Mouse (Mus musculus) gastrocnemius, adult 2 months (tissue): Measurements from ENCODE around the gene Fhod1. TPM values are rescaled to one million over a fixed set of nuclear protein-coding genes. Genes with fewer than 3 reads are reported as not detected.
A peak's percentile ranks its signal among the peaks of the same experiment; 100 is the strongest.

Experiments used
- DNase-seq: peaks from one replicate; pipeline ENCODE4 v3.0.0; 2022
- H3K27ac ChIP-seq: fragments of 200-600 bp; 2 replicates; pipeline ENCODE4 v1.8.1; 2022; ENCODE audit warnings: mild to moderate bottlenecking
- H3K4me3 ChIP-seq: fragments of 200-600 bp; 2 replicates; pipeline ENCODE4 v1.8.1; 2022; ENCODE audit warnings: mild to moderate bottlenecking, moderate library complexity
- CTCF ChIP-seq: fragments of 200-600 bp; IDR thresholded peaks from 2 replicates; pipeline ENCODE4 v1.8.1; 2022; ENCODE audit warnings: antibody characterized with exemption, mild to moderate bottlenecking, moderate library complexity
- intact Hi-C: fragments of 180-260 bp; cut with DNase I; formaldehyde crosslinking; loops from one replicate; pipeline ENCODE4 v1.15.1; 2025
- total RNA-seq, 2 experiments: library from RNA; stranded (reverse); gene quantifications; 2 replicates each; pipeline ENCODE4 v1.2.3; 2021

Gene Fhod1
- total RNA-seq, 2 experiments from 2014 or later = 17.5 to 23.4 TPM

DNA sequence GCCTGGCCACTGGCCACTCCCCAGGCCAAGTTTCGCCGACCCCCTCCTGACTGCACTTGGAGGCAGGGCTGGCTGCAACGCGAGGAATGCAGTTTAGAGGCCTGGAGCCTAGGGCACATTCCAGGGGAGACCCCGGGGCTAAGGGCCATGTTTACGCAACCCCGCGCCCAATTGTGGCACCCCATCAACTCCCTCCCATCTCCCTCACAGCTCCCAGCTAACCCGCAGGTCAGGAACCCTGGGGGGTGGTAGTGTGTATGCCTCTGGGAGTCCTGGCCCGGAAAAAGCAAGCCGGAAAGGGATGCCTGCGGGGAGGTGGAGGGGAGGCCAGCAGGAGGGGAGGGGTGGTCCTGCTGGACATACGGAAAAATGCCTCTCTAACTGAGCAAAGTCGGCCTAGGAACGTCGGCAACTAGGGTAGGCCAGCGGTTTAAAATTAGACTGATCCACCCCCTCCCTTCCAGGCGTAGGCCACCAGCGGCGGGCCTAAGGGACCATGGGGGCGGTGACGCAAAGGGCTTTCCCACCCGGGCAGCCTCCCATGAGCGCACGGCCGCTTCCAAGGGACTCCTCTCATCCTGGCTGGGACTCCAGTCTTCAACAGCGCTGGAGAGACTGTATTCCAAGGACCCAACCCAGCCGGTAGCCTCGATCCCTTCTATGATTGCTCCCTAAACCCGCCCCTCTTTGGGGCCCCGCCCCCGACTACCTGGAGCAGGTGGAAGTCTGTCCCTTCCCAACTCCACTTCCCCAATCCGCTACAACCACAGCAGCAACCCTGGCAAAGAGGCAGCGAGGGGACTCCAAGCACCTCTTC, 934 bp downstream of the Fhod1 start:
- TF ChIP-seq CTCF = no peak

DNA sequence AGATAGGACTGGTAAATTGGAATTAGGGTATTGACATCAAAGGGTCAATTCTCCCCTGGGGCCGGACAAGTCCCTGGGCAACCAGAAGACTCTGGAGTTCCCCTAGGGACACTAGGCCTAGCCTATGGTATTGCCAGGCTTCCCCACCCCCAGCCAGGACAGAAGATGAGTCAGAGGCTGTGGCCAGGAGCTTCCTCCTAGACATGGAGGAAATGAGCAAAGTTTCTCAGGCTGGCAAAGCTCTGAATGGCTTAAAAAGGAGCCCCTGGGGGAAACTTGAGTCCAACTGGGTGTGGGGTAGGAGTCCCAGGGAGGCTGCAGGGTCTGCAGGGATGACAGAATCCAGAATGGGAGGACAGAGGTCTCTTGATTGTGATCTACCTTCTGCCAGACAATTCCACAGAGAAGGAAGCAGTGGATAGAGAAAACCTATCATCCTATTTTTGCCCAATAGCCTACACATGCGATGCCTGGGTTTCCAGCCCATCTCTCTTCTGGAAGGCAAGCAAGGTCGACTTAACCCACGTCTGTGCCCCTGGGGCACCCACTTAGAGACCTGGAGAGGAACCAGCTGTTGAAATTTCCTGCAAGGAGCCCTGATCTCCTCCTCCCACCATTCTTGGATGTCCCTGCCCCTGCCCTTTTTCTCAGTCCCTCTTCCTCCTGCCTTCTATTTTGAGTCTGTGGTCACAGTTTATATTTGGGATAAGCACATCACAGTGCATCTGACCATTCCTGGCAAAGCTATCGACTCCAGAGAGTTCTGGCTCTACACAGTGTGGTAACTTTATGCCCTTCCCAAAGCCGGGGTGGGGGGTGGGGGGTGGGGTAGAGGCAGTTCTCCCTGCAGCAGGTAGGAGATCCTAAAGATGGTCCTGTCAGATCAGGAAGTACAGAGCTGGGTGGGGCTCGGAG, 2.4 kb downstream of the Fhod1 start:
- intact Hi-C loops = no loop called here
- H3K27ac ChIP-seq = peak overlapping the region; percentile 94
- peak overlapping the region; percentile 88 for H3K4me3 ChIP-seq
- DNase-seq = peak; percentile 73
- no peak for TF ChIP-seq CTCF

More for the DNA sequence above, 934 bp downstream of the Fhod1 start:
- peak; percentile 89 for DNase-seq
- intact Hi-C loops = no loop called here
- H3K4me3 ChIP-seq = peak overlapping the region; percentile 88
- peak overlapping the region; percentile 94 for H3K27ac ChIP-seq

DNA sequence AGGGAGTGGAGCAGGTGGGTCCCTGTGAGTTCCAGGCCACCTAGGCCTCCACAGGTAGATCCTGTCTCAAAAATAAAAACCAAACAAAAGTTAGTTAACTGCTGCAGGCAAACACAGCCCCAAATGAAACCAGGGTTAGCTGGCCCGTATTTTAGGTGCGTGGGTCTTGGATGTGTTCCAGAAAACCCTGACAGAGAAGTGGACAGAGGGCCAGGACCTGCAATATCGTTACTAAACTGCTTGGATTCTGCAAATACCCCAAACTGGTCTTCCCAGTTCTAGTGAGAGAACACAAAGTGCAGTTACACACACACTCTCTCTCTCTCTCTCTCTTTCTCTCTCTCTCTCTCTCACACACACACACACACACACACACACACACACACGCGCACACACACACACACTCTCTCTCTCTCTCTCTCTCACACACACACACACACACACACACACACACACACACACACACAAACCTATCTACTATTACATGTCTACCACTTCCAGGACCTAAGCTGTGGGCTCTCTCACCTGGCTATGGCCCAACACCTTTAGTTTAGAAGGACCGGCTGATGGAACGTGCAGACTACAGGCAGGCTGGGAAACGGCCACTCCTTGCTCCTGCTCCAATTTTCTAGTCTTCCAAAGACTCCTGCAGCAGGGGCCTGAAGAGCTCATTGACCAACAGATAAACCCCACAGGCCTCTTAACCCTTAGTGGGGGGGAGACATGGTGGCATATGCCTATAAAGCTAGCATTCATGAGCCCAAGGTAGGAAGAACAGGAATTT, 3.8 kb downstream of the Fhod1 start:
- intact Hi-C loops = no loop called here
- no peak for TF ChIP-seq CTCF
- H3K4me3 ChIP-seq = peak overlapping the region; percentile 88
- DNase-seq = peak; percentile 31
- H3K27ac ChIP-seq = peak overlapping the region; percentile 94

DNA sequence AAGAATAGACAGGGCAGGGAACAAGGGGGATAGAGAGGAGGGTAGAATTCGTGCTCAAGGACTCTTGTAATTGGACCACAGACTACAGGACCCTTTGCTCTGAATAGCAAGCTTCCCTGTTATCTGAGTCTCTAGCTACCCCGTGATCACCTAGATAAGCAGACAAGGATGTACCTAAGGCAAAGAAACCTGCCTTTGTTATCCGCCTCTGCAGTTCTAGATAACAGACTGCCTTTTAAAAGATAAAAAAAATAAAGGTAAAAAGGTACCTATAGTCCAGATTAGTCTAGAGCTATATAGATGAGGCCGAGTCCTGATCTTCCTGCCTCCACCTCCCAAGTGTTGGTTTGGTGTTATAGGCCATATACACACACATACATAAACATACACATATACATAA, 5.0 kb downstream of the Fhod1 start:
- Histone ChIP-seq H3K4me3 (no peak overlapping the region), H3K27ac (no peak overlapping the region; the same call in 1 of the 2 replicates)
- no peak for TF ChIP-seq CTCF
- no peak for DNase-seq
- intact Hi-C loops = no loop called here

DNA sequence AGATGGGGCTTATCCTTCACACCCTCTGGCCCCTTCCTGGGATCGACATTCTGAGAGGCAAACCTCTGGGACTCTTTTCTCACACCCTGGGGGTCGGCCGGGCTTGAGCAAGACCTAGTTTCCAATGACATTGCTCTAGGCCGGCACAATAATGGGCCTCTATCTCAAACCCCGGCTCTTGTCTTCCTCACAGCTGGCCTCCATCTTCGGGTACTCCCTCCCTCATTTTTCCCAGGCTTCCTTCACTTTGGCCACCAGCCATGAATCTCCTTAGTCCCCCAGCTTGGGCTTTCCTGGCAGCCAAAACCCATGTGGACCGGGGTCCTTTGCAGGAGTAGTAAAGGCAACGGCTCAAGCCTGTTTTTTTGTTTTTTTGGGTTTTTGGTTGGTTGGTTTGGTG, 6.4 kb downstream of the Fhod1 start:
- H3K4me3 ChIP-seq = no peak overlapping the region; the same call in 1 of the 2 replicates
- H3K27ac ChIP-seq = peak overlapping the region; percentile 83
- no peak for TF ChIP-seq CTCF
- DNase-seq = peak; percentile 21
- intact Hi-C loops = no loop called here

DNA sequence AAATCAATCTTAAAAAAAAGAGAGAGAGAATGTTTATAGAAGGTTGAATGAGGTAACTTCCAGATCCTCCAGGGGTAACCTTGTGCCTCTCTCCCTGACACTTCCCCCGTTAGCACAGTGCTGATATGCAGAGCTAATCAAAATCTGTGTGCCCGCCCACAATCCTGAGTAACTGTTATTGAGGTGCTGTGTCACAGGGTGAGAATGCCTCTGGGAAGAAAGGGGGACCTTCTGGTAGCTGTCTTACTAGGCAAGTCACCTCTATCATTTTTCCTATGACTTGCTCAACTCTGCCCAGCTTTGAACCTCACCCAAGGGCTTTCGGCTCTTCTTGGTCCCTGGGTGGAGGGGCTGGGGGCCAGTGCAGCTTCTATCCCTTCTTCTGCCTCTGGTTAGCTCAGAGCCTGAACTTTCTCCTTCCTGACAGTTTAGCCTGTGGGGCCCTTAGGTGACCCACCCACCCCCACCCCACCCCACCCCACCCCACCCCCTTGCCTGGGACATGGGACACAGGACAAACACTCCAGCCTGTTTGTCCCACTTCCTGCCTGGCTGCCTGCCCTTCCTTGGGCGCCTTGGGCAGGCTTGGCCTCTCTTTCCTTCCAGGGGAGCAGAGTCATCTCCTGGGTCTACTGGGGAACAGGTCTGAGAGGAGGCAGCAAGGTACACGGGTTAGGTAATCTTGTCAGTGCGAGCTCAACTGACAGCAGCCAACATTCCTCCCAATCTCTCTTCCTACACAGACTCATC, 7.7 kb downstream of the Fhod1 start:
- no peak for TF ChIP-seq CTCF
- no peak overlapping the region; the same call in 1 of the 2 replicates for H3K4me3 ChIP-seq
- DNase-seq = peak; percentile 65
- intact Hi-C loops = no loop called here
- H3K27ac ChIP-seq = peak overlapping the region; percentile 83

DNA sequence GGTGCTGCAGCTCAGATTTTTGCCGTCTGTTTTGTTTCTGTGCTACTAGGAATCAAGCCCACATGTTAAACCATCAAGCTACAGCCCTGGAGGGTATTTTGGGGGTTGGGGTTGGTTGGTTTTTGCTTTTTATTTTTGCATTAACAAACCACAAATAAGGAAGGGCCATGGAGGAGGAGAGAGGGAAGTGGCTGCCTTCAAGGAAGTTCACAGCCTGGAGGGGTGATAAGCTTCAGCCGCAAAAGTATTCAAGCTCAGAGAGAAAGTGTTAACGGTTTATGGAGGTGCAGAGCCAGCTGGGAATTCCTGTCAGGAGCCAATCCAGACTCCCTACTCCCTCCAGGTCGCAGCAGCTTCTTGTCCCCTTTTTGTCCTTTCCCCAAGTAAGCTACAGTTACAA, 8.8 kb downstream of the Fhod1 start:
- no peak for TF ChIP-seq CTCF
- peak; percentile 9 for DNase-seq
- H3K4me3 ChIP-seq = no peak overlapping the region
- H3K27ac ChIP-seq = peak overlapping the region; percentile 83
- intact Hi-C loops = no loop called here

DNA sequence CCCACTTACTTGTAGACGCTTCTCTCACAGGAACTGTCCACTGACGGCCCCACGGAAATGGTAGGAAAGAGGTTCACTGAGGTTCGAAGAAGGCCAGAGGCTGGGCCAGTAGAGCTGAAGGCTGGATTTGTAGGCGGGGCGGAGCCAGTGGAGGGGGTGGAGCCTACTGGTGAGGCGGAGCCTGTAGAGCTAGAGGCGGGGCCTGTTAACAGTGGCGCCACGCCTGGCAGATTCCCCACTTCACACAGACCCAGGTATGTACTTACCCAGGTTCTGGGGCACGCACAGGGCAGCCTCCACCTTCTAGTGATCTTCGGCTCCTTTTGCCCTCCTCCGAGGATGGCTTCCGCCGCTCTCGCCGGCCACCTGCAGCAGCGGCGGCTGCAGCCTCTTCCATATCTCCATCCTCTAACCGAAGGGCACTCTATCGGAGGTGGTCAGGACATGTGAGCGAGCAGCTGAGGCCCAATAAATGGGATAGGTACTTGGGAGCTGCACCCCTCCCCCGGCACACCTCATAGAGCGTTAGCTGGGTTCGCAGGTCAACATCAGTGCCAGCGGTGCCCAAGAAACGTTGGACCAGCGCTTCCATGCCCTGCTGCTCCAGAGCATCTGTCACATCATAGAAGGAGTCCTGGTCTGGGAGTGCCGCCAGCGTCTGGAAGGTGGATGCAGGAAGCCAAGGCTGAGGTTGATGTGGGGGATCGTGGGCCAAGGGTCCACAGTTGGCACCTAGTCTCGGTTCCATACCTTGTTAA, 11.2 kb downstream of the Fhod1 start:
- Histone ChIP-seq H3K4me3 (no peak overlapping the region), H3K27ac (no peak overlapping the region)
- no peak for TF ChIP-seq CTCF
- DNase-seq = peak; percentile 32
- intact Hi-C loops = no loop called here

DNA sequence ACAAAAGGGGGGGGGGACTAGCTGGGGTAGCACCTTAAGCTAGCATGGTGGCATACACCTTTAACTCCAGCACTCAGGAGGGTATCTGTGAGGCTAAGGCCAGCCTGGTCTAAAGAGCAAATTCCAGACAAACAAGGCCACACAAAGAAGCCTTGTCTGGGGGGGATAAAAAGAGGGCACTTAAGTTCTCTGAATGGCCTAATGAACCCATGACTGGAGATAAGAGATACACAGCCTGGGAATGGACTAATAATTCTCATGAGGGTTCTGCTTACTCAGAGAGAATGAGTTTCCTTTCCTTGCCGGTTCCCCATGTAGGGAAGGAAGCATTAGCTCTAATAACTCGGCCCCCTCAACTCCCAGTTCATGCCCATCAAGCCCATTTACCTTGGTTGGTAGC, 15.2 kb downstream of the Fhod1 start:
- no peak for DNase-seq
- no peak overlapping the region for H3K4me3 ChIP-seq
- H3K27ac ChIP-seq = no peak overlapping the region
- intact Hi-C loops = no loop called here
- no peak for TF ChIP-seq CTCF

DNA sequence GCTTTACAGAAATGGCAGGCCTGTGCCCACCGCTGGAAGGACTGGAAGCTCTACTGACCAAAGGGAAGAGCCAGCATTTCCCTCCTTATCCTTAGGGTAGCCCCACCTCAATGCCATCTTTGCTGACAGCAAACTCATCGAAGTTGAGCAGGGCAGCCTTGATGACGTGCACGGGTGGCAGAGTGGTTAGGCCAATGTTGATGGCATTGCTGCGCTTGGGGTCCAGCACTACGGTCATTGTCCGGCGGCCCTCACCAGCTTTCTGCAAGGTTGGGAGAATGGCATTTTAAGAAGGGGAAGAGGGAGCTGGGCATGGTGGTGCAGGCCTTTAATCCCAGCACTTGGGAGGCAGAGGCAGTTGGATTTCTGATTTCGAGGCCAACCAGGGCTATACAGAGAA, 15.8 kb downstream of the Fhod1 start:
- intact Hi-C loops = no loop called here
- no peak overlapping the region for H3K4me3 ChIP-seq
- no peak overlapping the region for H3K27ac ChIP-seq
- no peak for TF ChIP-seq CTCF
- DNase-seq = peak; percentile 15

DNA sequence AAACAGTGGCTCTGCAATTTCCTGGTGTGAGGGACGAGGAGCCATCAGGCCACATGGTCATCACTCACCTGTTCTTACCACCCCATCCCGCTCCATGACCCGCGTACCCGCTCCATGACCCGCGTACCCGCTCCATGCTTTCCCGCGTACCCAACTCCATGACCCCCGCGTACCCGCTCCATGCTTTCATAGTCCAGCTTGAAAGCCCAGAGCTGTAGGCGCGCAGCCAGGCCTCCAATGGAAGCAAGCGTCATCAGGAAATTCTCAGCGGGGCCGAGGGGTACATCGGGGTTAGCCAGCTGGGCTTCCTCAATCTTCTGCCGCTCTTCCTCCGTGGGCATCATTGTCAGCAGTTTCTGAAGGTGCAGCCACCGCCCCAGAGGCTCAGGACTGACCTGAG, 16.3 kb downstream of the Fhod1 start:
- no peak overlapping the region for H3K27ac ChIP-seq
- no peak for TF ChIP-seq CTCF
- H3K4me3 ChIP-seq = no peak overlapping the region
- intact Hi-C loops = no loop called here
- DNase-seq = peak; percentile 28
